Mouse (Mus musculus) left cerebral cortex, adult 18-20 months (tissue): ENCODE data around the gene Olfr1080. TPM values are rescaled to one million over a fixed set of nuclear protein-coding genes. Genes with fewer than 3 reads are reported as not detected.
"Not testable (repeated sequence)": the region's sequence is repeated elsewhere in the genome, so short reads cannot be mapped to it uniquely, and the experiment has no call there.

Experiments used
- DNase-seq, 2 experiments: peaks; one replicate each; pipeline ENCODE4 v3.0.0; 2021 to 2022; ENCODE audit warnings: low spot score in 2 of 2, mixed read lengths in 1 of 2
- long read RNA-seq, 2 experiments: library from polyadenylated mRNA; stranded (forward); transcript quantifications; one replicate each; pipeline ENCODE4 v2.0.0; 2021
- total RNA-seq, 2 experiments: library from RNA; stranded (reverse); gene quantifications; 2 replicates each; pipeline ENCODE4 v1.2.3; 2021

Olfr1080 gene
- total RNA-seq, result not detected
- long read RNA-seq, experiment 1, result 0 reads
- long read RNA-seq, experiment 2, result 0 reads

- DNase-seq, result not testable (repeated sequence)
Observed at GRCm38 (mm10) chr2:86558135-86558534, at the start of gene Olfr1080. Olfr1080 (minus strand) TSS chr2:86558235.

- not testable (repeated sequence) for DNase-seq
Observed at GRCm38 (mm10) chr2:86598866-86599265, 40.8 kb upstream of the Olfr1080 start, which contains the start of gene Olfr1082. Olfr1082 (minus strand) TSS chr2:86598966.

- DNase-seq, result no peak
Observed at GRCm38 (mm10) chr2:86542380-86542779, 15.7 kb downstream of the Olfr1080 start, which contains the start of gene Olfr1079. Olfr1079 (minus strand) TSS chr2:86542480.

GRCm38 (mm10) chr2:86530991-86531390, 27.0 kb downstream of the Olfr1080 start:
- DNase-seq, result no peak

- DNase-seq, result no peak
Observed at GRCm38 (mm10) chr2:86508161-86508560, 49.9 kb downstream of the Olfr1080 start, which contains the start of gene Olfr1076. Olfr1076 (plus strand) TSS chr2:86508461.

Other genes with a start within 250 kb of the Olfr1080 start
- not detected for gene Olfr1053, start 243.0 kb downstream of the Olfr1080 start, total RNA-seq
- gene Olfr1054, start 222.8 kb downstream of the Olfr1080 start, total RNA-seq, result not detected
- not detected for gene Olfr1055, start 208.0 kb downstream of the Olfr1080 start, total RNA-seq
- not detected for gene Olfr1056, start 195.8 kb downstream of the Olfr1080 start, total RNA-seq
- gene Olfr1057, start 179.8 kb downstream of the Olfr1080 start, total RNA-seq, result not detected
- not detected for gene Olfr1058, start 169.7 kb downstream of the Olfr1080 start, total RNA-seq
- gene Olfr1061, start 144.2 kb downstream of the Olfr1080 start, total RNA-seq, result not detected
- gene Olfr1062, start 131.5 kb downstream of the Olfr1080 start, total RNA-seq, result not detected
- not detected for gene Olfr1065, start 107.6 kb downstream of the Olfr1080 start, total RNA-seq
- gene Olfr1066, start 102.0 kb downstream of the Olfr1080 start, total RNA-seq, result not detected
- gene Olfr228, start 70.8 kb downstream of the Olfr1080 start, total RNA-seq, result not detected
- not detected for gene Olfr1076, start 49.8 kb downstream of the Olfr1080 start, total RNA-seq
- gene Olfr1079, start 15.8 kb downstream of the Olfr1080 start, total RNA-seq, result not detected
- gene Olfr1082, start 40.7 kb upstream of the Olfr1080 start, total RNA-seq, result not detected
- not detected for gene Olfr1084, start 81.5 kb upstream of the Olfr1080 start, total RNA-seq
- gene Olfr1085, start 103.8 kb upstream of the Olfr1080 start, total RNA-seq, result not detected
- not detected for gene Olfr1086, start 121.9 kb upstream of the Olfr1080 start, total RNA-seq
- not detected for gene Olfr1087, start 140.2 kb upstream of the Olfr1080 start, total RNA-seq
- not detected for gene Olfr1089, start 175.5 kb upstream of the Olfr1080 start, total RNA-seq
- gene Olfr1090, start 200.8 kb upstream of the Olfr1080 start, total RNA-seq, result not detected
- not detected for gene Olfr1093, start 224.2 kb upstream of the Olfr1080 start, total RNA-seq